Mouse (Mus musculus) liver, adult 2 months (tissue): Measurements from ENCODE around the gene Abr. TPM values are rescaled to one million over a fixed set of nuclear protein-coding genes. Genes with fewer than 3 reads are reported as not detected.

Experiments
- DNase-seq: peaks from one replicate; pipeline ENCODE4 v3.0.0-alpha.2; 2011; ENCODE audit warnings: low read depth, low spot score; ENCODE audit errors: extremely low read depth
- H3K27ac ChIP-seq: fragments of 200-500 bp; replicated peaks from 2 replicates; pipeline ENCODE4 v1.5.1; 2012; ENCODE audit warnings: low read depth, mild to moderate bottlenecking, control low read depth, inconsistent platforms, low read length; ENCODE audit not compliant: insufficient read depth
- H3K27me3 ChIP-seq: fragments of 200-500 bp; 2 replicates; pipeline ENCODE4 v1.6.1; 2012; ENCODE audit warnings: mild to moderate bottlenecking, moderate library complexity, low read length, inconsistent platforms; ENCODE audit not compliant: control insufficient read depth, insufficient read depth
- H3K36me3 ChIP-seq: fragments of 200-500 bp; 2 replicates; pipeline ENCODE4 v1.6.1; 2012; ENCODE audit warnings: low read length, inconsistent platforms; ENCODE audit not compliant: control insufficient read depth, insufficient read depth
- H3K4me1 ChIP-seq: fragments of 200-500 bp; 2 replicates; pipeline ENCODE4 v1.6.1; 2011; ENCODE audit warnings: low read length; ENCODE audit not compliant: control insufficient read depth, insufficient read depth
- H3K4me3 ChIP-seq: fragments of 200-500 bp; 2 replicates; pipeline ENCODE4 v1.5.1; 2011; ENCODE audit warnings: low read depth, mild to moderate bottlenecking, control low read depth, low read length, moderate library complexity; ENCODE audit not compliant: insufficient read depth
- H3K79me2 ChIP-seq: fragments of 200-500 bp; 2 replicates; pipeline ENCODE4 v1.6.1; 2012; ENCODE audit warnings: inconsistent platforms, mild to moderate bottlenecking, low read length, moderate library complexity; ENCODE audit not compliant: control insufficient read depth, insufficient read depth
- H3K9ac ChIP-seq: fragments of 200-500 bp; 2 replicates; pipeline ENCODE4 v1.6.1; 2012; ENCODE audit warnings: low read depth, mild to moderate bottlenecking, control low read depth, inconsistent platforms, low read length
- CTCF ChIP-seq: fragments of 200-500 bp; IDR thresholded peaks from 2 replicates; pipeline ENCODE4 v1.5.1; 2011; ENCODE audit warnings: low read depth, low read length, control low read depth
- POLR2A ChIP-seq: fragments of 200-500 bp; IDR thresholded peaks from 2 replicates; pipeline ENCODE4 v1.6.1; 2011; ENCODE audit warnings: low read length, control low read depth; ENCODE audit not compliant: insufficient read depth; ENCODE audit errors: extremely low read depth
- WGBS: fragments of 180-500 bp; shearing (Covaris S2); methylation state at CpG from one replicate; pipeline ENCODE4 v1.1.7; 2018; 5-methylcytosine and 5-hydroxymethylcytosine counted together
- polyA plus RNA-seq: library from polyadenylated mRNA; depleted of rRNA; stranded (reverse); fragments of >200 nt; gene quantifications from 2 replicates; pipeline ENCODE4 v1.2.3, GENCODE M21; 2012
- total RNA-seq: library from RNA; depleted of rRNA; stranded (reverse); fragments of >200 nt; gene quantifications from 2 replicates; pipeline ENCODE4 v1.2.3, GENCODE M21; 2014

Abr gene
- total and polyA plus RNA-seq, 2 experiments, result 3.3 to 3.9 TPM

GRCm38 (mm10) chr11:76570201-76570731, 51.8 kb downstream of the Abr start:
- no peak overlapping the region for H3K27ac ChIP-seq
- no peaks in the 10 kb centered on the region for H3K79me2 ChIP-seq
- H3K9ac ChIP-seq, result no peak overlapping the region
- H3K4me3 ChIP-seq, result no peak overlapping the region
- 30% methylated on average over 10 of the region's 10 CpGs for WGBS
- H3K36me3 ChIP-seq, result no peaks in the 10 kb centered on the region
- DNase-seq, result no peak
- H3K27me3 ChIP-seq, result peaks cover 11% of the 10 kb centered on the region
- no peaks in the 10 kb centered on the region for H3K4me1 ChIP-seq
- TF ChIP-seq POLR2A (no peak), CTCF (no peak)

GRCm38 (mm10) chr11:76569436-76569835, 52.7 kb downstream of the Abr start:
- TF ChIP-seq CTCF (no peak), POLR2A (no peak)
- no peaks in the 10 kb centered on the region for H3K4me1 ChIP-seq
- H3K36me3 ChIP-seq, result no peaks in the 10 kb centered on the region
- H3K27ac ChIP-seq, result no peak overlapping the region
- no peak overlapping the region for H3K9ac ChIP-seq
- no peaks in the 10 kb centered on the region for H3K79me2 ChIP-seq
- DNase-seq, result no peak
- H3K4me3 ChIP-seq, result no peak overlapping the region
- WGBS, result 64% methylated on average over 3 of the region's 3 CpGs
- peaks cover 11% of the 10 kb centered on the region for H3K27me3 ChIP-seq

GRCm38 (mm10) chr11:76566081-76566480, 56.0 kb downstream of the Abr start:
- no peaks in the 10 kb centered on the region for H3K79me2 ChIP-seq
- no peak overlapping the region for H3K27ac ChIP-seq
- no peak overlapping the region for H3K4me3 ChIP-seq
- peaks cover 6% of the 10 kb centered on the region for H3K27me3 ChIP-seq
- H3K4me1 ChIP-seq, result no peaks in the 10 kb centered on the region
- no peak overlapping the region for H3K9ac ChIP-seq
- DNase-seq, result no peak
- 72% methylated on average over 3 of the region's 3 CpGs for WGBS
- no peak for TF ChIP-seq CTCF
- H3K36me3 ChIP-seq, result no peaks in the 10 kb centered on the region

- Histone ChIP-seq H3K36me3 (no peaks in the 10 kb centered on the region), H3K79me2 (no peaks in the 10 kb centered on the region), H3K4me1 (no peaks in the 10 kb centered on the region), H3K4me3 (no peak overlapping the region), H3K9ac (no peak overlapping the region), H3K27me3 (no peaks in the 10 kb centered on the region), H3K27ac (no peak overlapping the region)
- WGBS, result 67% methylated on average over 3 of the region's 3 CpGs
- no peak for DNase-seq
- TF ChIP-seq POLR2A, result no peak
- TF ChIP-seq CTCF, result no peak
Measured at GRCm38 (mm10) chr11:76562584-76562983, 59.5 kb downstream of the Abr start.

GRCm38 (mm10) chr11:76562165-76562564, 59.9 kb downstream of the Abr start:
- no peak overlapping the region for H3K27ac ChIP-seq
- no peak overlapping the region for H3K4me3 ChIP-seq
- no peaks in the 10 kb centered on the region for H3K27me3 ChIP-seq
- DNase-seq, result no peak
- no peaks in the 10 kb centered on the region for H3K36me3 ChIP-seq
- no peaks in the 10 kb centered on the region for H3K79me2 ChIP-seq
- 66% methylated on average over 4 of the region's 4 CpGs for whole genome bisulfite sequencing
- H3K4me1 ChIP-seq, result no peaks in the 10 kb centered on the region
- H3K9ac ChIP-seq, result no peak overlapping the region
- no peak for TF ChIP-seq CTCF
- TF ChIP-seq POLR2A, result no peak

- H3K36me3 ChIP-seq, result no peaks in the 10 kb centered on the region
- H3K79me2 ChIP-seq, result no peaks in the 10 kb centered on the region
- DNase-seq, result no peak
- no peak overlapping the region for H3K9ac ChIP-seq
- H3K4me3 ChIP-seq, result no peak overlapping the region
- H3K4me1 ChIP-seq, result no peaks in the 10 kb centered on the region
- no peak overlapping the region for H3K27ac ChIP-seq
- 84% methylated on average over 4 of the region's 4 CpGs for WGBS
- no peaks in the 10 kb centered on the region for H3K27me3 ChIP-seq
- TF ChIP-seq CTCF (no peak), POLR2A (no peak)
Measured at GRCm38 (mm10) chr11:76557837-76558236, 64.3 kb downstream of the Abr start.
